Mouse (Mus musculus) bone marrow macrophage, adult 2 months (primary cell): ENCODE data around the gene Umad1.

Experiments used
- CTCF ChIP-seq: IDR thresholded peaks from 2 replicates; pipeline ENCODE4 v1.5.1; 2012; ENCODE audit warnings: low read depth, mild to moderate bottlenecking, low read length, moderate library complexity
- POLR2A ChIP-seq: IDR thresholded peaks from 2 replicates; pipeline ENCODE4 v1.6.1; 2012; ENCODE audit warnings: mild to moderate bottlenecking, low read depth, low read length, borderline replicate concordance

GRCm38 (mm10) chr6:8352533-8353168, 93.6 kb downstream of the Umad1 start:
- no peak for TF ChIP-seq POLR2A
- TF ChIP-seq CTCF: no peak
